Mouse (Mus musculus) mesoderm, embryonic 11.5 days (tissue): ENCODE results near the gene Olfr414.

Experiments
- DNase-seq: peaks from one replicate; pipeline ENCODE4 v3.0.0-alpha.2; 2012; ENCODE audit warnings: low read depth, low spot score

Olfr414 gene

DNA sequence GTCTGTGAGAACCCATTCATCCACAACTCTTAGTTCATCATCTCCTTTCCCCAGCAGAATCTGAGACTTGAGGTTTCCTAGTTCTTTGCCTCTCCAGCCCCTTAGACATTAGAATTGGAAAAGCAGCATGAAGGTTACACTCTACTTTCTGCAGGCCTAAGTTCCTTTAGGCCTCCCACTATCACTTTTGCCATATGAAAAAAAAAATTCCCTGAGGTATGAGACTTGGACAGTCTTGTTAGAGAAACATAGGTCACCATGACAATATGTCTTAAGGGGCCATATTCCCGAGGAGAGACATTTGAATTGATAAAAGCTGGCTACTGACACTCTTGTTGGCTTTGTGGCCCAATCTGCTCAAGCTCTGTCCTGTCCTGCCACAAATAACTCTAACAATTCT is at the start of gene Olfr414:
Olfr414 (plus strand) TSS at position 301 of the 400 bp plus-strand sequence.
- DNase-seq = no peak

DNA sequence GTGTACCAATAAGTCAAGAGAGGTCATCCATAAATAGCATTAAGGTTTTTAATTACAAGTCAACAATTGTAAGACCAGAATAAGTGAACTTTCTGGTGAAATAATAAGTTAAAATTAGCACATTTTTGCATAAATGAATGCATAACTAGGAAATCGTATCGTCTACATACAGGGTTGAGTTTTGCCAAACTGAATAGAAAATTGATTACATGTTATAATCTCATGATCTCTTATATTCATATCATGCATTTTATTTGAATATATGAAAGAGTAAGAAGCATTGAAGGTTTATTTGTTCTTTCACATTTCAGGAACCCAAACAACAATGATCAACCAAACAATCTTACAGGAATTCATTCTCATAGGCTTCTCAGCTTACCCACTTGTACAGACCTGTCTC is 33.1 kb upstream of the Olfr414 start, which contains the start of gene Olfr248:
Olfr248 (plus strand) TSS at position 301 of the 400 bp plus-strand sequence.
- no peak for DNase-seq

DNA sequence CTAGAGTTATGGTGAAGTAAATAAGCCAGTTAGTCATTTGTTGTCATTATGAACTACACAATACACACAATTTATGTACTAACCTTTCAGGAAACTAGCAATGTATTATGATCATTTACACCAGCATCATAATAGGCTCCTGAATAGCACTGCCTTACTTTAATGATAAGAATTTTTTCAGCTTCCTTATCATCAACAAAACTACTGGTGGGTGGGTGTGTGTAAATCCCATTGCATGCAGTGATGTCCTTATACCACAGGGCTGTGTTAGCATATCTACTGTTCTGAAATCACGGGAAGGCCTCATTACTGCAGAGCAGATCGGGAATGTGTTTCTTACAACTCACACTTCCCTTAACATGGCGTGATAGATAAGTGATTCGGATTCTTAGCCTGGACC is 905 bp upstream of the Olfr414 start:
- no peak for DNase-seq

DNA sequence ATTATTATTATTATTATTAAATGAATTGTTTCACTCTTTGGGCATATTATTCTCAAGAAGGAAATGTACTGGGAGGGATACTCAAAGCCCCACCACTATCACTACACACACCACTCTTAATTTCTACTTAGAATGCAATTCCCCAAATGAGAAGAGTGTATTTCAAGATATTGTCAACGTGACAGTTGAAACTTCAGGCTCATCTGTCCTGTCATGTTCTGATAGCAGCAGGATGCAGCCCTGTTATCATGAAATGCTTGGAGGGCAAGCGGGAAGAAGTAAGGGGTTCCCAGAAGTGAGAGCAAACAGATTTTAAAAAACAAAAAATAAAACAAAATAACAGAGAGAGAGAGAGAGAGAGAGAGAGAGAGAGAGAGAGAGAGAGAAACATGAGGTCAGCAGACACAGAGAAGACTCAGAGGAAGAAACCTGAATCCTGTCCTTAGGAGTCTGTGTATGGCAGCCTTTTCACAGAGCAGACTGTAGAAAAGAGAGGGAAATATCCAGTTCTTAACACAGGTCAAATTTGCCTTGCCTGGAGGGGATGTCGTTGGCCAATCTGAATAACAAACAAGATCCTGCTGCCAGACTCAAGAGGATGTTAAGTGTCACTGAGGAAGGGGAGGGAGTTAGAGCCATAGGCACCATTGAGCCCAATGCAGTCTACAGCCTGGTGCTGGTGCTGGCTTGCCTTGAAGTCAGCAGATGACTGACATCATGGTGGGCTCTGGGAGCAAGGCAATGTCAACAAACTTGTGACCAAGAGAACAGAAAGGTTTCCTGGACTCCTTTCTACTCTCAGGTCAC is 2.5 kb downstream of the Olfr414 start:
- no peak for DNase-seq

DNA sequence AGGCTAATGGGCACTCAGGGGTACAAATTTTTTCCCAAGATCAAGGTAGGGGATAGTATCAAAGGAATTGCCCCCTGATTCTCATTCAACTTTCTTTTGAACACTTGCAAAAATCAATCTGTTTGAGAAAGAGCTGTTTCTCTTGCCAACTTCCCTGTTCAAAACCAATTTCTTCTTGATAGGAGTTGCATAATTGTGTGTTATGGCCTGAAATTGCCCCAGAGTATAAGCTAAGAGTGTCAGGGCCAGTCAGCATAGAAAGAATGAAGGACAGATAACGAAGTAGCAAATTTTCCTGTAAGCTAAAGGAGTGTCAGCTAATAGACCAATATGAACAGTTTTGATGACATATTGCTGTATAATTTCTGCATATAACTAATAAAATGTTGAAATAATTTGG is 3.5 kb downstream of the Olfr414 start:
- no peak for DNase-seq

DNA sequence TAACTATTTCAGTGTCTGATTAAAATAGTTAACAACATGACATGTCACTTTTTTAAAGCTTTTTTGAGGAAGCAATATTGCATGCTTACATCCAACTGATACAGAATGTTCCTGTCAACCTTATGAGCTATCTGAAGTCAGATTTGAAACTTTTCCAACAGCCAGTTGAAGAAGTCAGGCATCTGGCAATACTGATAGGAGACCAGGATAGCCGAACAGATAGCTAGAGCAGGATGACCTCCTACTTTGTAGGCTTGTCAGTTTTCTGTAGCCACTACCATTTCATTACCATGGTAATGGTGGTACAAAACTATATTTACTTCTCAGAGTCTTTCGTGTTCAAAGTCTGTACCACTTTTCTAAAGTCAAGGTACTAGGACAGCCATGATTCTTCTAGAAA is 4.5 kb downstream of the Olfr414 start:
- DNase-seq = no peak

DNA sequence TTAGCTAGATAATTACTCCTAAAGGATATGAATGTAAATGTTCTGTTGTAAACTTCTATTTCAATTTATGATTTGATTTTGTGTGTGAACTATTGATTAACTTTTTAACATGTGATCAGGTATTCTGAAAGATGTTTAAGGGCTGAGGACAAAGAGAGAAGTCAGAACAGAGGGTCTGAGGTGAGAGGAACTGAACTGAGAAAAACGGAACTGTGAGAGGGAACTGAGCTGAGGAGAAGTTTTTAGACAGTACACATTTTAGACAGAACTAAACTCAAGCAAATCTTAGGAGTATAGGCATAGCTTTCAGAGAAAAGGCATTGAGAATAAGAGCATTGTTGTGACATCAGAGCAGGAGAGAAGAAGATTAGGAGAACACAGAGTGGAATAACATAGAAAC is 10.3 kb downstream of the Olfr414 start:
- no peak for DNase-seq

DNA sequence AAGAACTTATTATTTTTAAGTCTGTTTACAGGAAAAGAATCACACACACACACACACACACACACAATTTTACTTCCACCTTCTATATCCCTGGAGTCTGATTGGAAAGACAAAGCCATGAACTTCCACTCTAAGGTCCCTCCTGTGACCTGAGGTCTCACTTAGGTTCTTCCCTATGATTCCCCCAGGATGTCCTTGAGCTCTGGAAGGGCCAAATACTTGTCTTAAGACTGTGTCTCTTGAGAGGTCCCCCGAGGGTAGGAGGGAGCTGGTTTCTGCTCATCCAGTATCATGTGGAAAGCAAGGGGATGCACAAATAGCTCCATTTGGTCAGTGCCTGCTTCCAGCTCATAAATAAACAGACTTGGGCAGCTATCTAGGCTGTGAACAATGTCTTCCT is 17.9 kb downstream of the Olfr414 start, which contains the start of gene Olfr220:
Olfr220 (plus strand) TSS at position 301 of the 400 bp plus-strand sequence.
- DNase-seq = no peak

DNA sequence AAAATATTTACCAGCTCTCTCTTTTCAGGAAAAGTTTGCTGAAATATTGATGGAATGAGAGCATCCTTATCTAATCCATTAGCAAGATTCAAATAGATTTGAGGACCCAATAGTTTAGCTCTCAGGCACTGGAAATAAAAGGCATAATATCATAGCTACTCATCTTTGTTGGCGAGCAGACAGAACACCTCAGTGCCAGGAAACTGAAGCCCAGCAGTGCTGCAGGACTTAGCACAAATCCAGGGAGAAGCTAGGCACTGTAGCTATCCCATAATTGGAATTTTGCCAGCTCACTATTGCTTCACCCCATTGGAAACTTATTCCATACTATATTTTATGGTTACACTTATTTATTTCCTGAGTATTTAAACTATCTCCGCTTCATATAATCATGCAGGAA is 31.2 kb downstream of the Olfr414 start:
- no peak for DNase-seq

DNA sequence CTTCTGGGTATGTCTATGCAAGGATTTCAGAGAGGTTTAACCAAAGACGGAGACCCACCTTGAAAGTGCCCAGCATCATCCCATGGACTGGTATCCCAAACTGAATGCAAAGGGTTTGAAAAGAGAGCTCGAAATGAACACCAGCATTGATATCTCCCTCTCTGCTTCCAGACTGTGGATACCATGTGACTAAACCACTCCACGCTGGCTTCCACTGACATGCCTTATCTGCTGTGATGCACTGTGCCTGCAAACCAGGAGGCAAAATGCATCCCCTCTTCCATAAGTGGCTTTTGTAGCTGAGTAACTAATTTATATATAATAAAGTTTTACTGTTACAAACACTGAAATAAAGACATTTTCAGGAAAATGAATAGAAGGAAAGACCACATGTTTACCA is 41.5 kb downstream of the Olfr414 start:
- no peak for DNase-seq

DNA sequence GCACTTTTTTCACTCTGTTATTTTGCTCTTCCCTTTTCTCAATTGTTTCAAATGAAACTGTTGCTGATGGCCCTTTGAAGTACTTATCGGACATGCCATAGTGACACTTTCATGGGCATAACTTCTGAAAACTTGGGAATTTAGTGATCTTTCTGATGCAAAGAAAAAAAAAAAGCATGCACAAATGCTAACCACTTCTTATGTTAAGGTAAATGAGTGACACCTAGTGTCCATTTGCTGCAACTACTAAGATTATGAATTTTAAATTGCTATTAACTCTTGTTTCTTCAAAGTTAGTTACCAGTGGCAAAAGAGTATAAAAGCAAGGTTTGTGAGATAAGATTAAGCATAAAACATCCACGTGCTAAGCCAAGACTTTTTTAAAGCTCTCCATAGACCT is 42.4 kb downstream of the Olfr414 start:
- DNase-seq = peak; percentile 27

DNA sequence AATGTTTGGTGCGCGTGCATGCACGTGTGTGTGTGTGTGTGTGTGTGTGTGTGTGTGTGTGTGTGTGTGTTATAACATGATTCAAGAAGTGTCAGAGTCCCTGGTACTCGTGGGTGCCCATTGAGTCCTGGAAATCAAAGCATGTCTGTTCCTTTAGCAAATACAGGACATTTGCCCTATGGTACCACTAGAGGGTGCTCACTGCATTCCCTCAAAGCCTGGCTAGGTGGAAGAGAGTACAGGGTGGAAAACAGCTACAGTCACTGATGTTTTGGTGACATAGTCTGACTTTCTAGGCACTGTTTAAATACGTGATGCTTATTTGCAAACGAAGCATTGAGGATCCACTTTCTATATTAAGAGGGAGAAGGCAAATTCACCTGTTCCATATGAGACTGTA is 45.9 kb downstream of the Olfr414 start:
- DNase-seq = peak; percentile 65

DNA sequence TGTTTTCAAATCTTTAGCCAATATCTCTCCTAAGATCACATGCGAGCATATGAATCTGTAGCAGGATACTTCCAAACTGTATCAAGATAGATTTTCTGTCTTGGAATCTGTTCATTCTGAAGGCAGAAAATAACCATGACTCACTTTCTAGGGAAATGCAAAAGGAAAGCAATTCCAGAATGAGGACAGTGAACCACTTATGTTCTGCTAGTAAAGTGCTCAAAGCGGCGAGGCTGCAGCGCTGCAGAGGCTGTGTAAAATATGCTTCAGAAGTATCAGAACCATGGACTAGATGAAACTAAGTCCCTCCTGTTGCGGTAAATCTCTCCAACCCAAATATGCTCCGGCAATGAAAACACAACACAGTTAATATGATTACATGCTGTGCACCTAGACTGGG is 58.7 kb downstream of the Olfr414 start:
- DNase-seq = no peak
